Mouse (Mus musculus) testis, adult 2 months (tissue): Measurements from ENCODE around the gene Dap3. TPM values are rescaled to one million over a fixed set of nuclear protein-coding genes. Genes with fewer than 3 reads are reported as not detected.

ENCODE experiments used
- H3K27ac ChIP-seq: fragments of 200-500 bp; 2 replicates; pipeline ENCODE4 v1.5.1; 2012; ENCODE audit warnings: low read depth, low read length; ENCODE audit not compliant: control insufficient read depth, insufficient read depth
- H3K27me3 ChIP-seq: fragments of 200-500 bp; 2 replicates; pipeline ENCODE4 v1.6.1; 2012; ENCODE audit warnings: mild to moderate bottlenecking, low read length, moderate library complexity; ENCODE audit not compliant: control insufficient read depth, insufficient read depth
- H3K36me3 ChIP-seq: fragments of 200-500 bp; 2 replicates; pipeline ENCODE4 v1.6.1; 2012; ENCODE audit warnings: mild to moderate bottlenecking, low read length; ENCODE audit not compliant: control insufficient read depth, insufficient read depth
- H3K4me1 ChIP-seq: fragments of 200-500 bp; 2 replicates; pipeline ENCODE4 v1.6.1; 2012; ENCODE audit warnings: low read length; ENCODE audit not compliant: control insufficient read depth, insufficient read depth
- H3K4me3 ChIP-seq: fragments of 200-500 bp; 2 replicates; pipeline ENCODE4 v1.5.1; 2012; ENCODE audit warnings: low read depth, mild to moderate bottlenecking, low read length, moderate library complexity, mixed read lengths; ENCODE audit not compliant: control insufficient read depth
- CTCF ChIP-seq: fragments of 200-500 bp; IDR thresholded peaks from 2 replicates; pipeline ENCODE4 v1.5.1; 2012; ENCODE audit warnings: low read depth, mild to moderate bottlenecking, inconsistent platforms, low read length, moderate library complexity; ENCODE audit not compliant: control insufficient read depth, insufficient read depth, insufficient replicate concordance
- POLR2A ChIP-seq: fragments of 200-500 bp; IDR thresholded peaks from 2 replicates; pipeline ENCODE4 v1.6.1; 2012; ENCODE audit warnings: low read depth, mild to moderate bottlenecking, inconsistent platforms, low read length, moderate library complexity; ENCODE audit not compliant: control insufficient read depth
- polyA plus RNA-seq: library from polyadenylated mRNA; depleted of rRNA; stranded (reverse); fragments of >200 nt; gene quantifications from 2 replicates; pipeline ENCODE4 v1.2.3, GENCODE M21; 2012

Dap3 gene
- polyA plus RNA-seq, 1 experiment, result 189 TPM

DNA sequence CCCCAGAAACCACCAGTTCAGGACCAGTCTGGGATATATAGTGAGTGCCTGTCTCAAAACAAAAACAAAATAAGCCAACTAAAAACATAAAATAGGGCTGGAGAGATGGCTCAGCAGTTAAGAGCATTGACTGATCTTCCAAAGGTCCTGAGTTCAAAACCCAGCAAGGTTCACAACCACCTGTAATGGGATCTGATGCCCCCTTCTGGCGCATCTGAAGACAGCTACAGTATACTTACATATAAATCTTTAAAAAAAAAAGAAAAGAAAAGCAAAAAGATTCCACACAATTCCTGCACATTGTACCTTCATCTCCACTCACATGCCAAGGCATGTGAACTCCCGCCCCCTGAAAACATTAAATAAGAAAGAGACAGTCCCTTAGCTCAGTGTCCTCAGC is 25.3 kb downstream of the Dap3 start:
- Histone ChIP-seq H3K27me3 (no peaks in the 10 kb centered on the region), H3K36me3 (peaks cover 7% of the 10 kb centered on the region), H3K27ac (no peak overlapping the region), H3K4me1 (peaks cover 3% of the 10 kb centered on the region; the same call in 1 of the 2 replicates), H3K4me3 (no peak overlapping the region)
- TF ChIP-seq POLR2A (no peak), CTCF (no peak)

GRCm38 (mm10) chr3:88923989-88924591 is 26.9 kb downstream of the Dap3 start:
- TF ChIP-seq CTCF (no peak), POLR2A (peak; percentile 46; the same call in 1 of the 2 replicates)
- H3K36me3 ChIP-seq, result peaks cover 6% of the 10 kb centered on the region
- H3K4me1 ChIP-seq, result peaks cover 3% of the 10 kb centered on the region; the same call in 1 of the 2 replicates
- H3K4me3 ChIP-seq, result no peak overlapping the region
- H3K27ac ChIP-seq, result peak overlapping the region; percentile 90
- H3K27me3 ChIP-seq, result no peaks in the 10 kb centered on the region

- peaks cover 1% of the 10 kb centered on the region for H3K36me3 ChIP-seq
- no peak overlapping the region for H3K27ac ChIP-seq
- H3K4me3 ChIP-seq, result no peak overlapping the region
- no peaks in the 10 kb centered on the region for H3K27me3 ChIP-seq
- TF ChIP-seq POLR2A, result no peak
- peaks cover 3% of the 10 kb centered on the region; the same call in 1 of the 2 replicates for H3K4me1 ChIP-seq
These were observed 29.6 kb downstream of the Dap3 start for GRCm38 (mm10) chr3:88921411-88921810.

GRCm38 (mm10) chr3:88918981-88919380 is 32.0 kb downstream of the Dap3 start:
- no peak overlapping the region for H3K27ac ChIP-seq
- peaks cover 6% of the 10 kb centered on the region for H3K4me1 ChIP-seq
- no peaks in the 10 kb centered on the region for H3K27me3 ChIP-seq
- no peak overlapping the region for H3K4me3 ChIP-seq
- TF ChIP-seq POLR2A (no peak), CTCF (no peak)
- no peaks in the 10 kb centered on the region; the same call in 1 of the 2 replicates for H3K36me3 ChIP-seq

DNA sequence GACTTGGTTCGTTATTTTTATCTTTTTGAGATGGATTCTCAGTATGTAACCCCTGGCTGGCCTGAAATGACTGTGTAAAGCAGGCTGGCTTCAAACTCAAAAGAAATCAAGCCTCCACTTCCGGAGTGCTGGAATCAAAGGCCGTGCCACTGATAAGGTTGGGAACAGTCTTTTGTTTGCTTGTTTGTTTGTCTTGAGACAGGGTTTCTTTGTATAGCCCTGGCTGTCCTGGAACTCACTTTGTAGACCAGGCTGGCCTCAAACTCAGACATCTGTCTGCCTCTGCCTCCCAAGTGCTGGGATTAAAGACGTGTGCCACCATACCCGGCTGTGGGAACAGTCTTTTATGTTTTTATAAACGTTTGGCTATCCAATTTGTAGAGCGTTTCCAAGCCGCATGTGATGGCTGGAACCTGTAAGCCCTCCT is 36.6 kb downstream of the Dap3 start:
- peak overlapping the region; percentile 95 for H3K27ac ChIP-seq
- peaks cover 3% of the 10 kb centered on the region for H3K4me1 ChIP-seq
- H3K36me3 ChIP-seq, result peaks cover 7% of the 10 kb centered on the region
- TF ChIP-seq POLR2A (no peak), CTCF (no peak)
- H3K27me3 ChIP-seq, result no peaks in the 10 kb centered on the region
- peak overlapping the region; percentile 91 for H3K4me3 ChIP-seq

GRCm38 (mm10) chr3:88913511-88914383 is 37.2 kb downstream of the Dap3 start, which contains the start of gene Msto1:
Gene Msto1 (minus strand): TSS chr3:88913999.
- no peaks in the 10 kb centered on the region for H3K27me3 ChIP-seq
- H3K4me1 ChIP-seq, result peaks cover 3% of the 10 kb centered on the region
- peak within 1 kb of the TSS; percentile 95 for H3K27ac ChIP-seq
- H3K4me3 ChIP-seq, result peak within 1 kb of the TSS; percentile 91
- TF ChIP-seq CTCF, result no peak
- peak; percentile 97 for TF ChIP-seq POLR2A
- H3K36me3 ChIP-seq, result peaks cover 9% of the 10 kb centered on the region

DNA sequence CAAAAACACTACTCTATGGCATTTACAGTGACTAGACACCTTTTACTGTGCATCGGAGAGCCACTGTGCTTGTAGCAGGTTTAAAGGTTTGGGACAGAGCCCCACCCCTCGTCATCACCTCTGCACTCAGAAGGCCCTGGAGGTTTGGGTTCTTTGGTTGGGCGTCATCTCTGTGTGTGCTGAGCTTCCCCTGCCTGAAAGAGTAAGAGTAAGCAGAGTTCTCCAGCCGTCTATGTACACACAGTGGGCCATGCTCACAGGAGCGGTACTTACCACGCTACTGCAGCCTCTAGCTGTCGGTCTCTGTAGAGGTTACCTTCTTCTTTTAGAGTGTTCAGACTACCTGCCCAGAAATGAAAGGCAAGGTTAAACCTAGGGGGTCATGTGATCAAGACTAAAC is 38.4 kb downstream of the Dap3 start:
- Histone ChIP-seq H3K4me3 (peak overlapping the region; percentile 91), H3K4me1 (peaks cover 3% of the 10 kb centered on the region), H3K36me3 (peaks cover 11% of the 10 kb centered on the region), H3K27me3 (no peaks in the 10 kb centered on the region), H3K27ac (no peak overlapping the region)
- TF ChIP-seq CTCF, result no peak
- no peak for TF ChIP-seq POLR2A
